Mouse (Mus musculus): ENCODE measurements at regions not wholly inside any gene's neighbourhood (a gene's known extent, or its start where the extent isn't known, plus 50 kb on each side); places are given as distances from the start of the nearest gene placed in this dataset.

DNA sequence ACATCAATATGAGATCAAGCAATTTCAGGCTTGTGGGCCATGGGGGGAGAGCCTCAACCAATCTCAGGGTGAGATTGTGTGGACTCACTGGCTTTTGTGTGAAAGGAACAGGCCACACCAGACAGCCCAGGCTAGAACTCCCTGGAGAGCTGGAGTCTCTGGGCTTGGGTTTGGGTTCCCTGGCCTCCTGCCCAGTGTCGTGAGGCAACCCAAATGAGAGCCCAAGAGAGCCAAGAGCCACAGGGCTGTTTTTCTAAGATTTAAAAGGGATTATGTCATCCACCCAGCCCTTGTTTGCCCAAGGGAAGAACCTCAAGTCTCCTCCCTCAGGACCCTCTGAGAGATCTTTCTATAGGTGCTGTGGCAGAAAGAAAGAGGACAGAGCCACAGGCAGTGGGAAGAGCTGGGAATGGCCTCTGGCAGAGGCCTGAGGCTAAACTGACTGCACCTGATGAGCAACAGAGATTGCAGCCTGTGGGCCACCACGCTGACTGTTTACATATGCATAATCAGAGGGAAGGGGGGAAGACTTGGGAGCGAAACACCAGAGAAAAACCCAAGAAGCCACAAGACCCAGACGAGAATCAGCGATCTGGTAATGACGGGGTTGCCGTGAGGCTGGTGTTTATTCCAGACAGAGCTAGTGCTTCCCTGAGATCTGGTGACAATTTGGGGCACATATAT, 92.1 kb downstream of the Bcl2l11 start:
- Histone ChIP-seq H3K27ac (replicated peaks) (no peak overlapping the region), H3K9ac (replicated peaks) (no peak overlapping the region), H3K9me3 (replicated peaks) (no peaks in the 10 kb centered on the region), H3K36me3 (no peaks in the 10 kb centered on the region), H3K4me3 (replicated peaks) (no peak overlapping the region), H3K4me1 (no peaks in the 10 kb centered on the region), H3K4me2 (no peak overlapping the region), H3K27me3 (replicated peaks) (no peaks in the 10 kb centered on the region)
- WGBS: 74% methylated on average over 7 of the region's 7 CpGs
- no peak for ATAC-seq (ENCODE audit: low FRiP score)

DNA sequence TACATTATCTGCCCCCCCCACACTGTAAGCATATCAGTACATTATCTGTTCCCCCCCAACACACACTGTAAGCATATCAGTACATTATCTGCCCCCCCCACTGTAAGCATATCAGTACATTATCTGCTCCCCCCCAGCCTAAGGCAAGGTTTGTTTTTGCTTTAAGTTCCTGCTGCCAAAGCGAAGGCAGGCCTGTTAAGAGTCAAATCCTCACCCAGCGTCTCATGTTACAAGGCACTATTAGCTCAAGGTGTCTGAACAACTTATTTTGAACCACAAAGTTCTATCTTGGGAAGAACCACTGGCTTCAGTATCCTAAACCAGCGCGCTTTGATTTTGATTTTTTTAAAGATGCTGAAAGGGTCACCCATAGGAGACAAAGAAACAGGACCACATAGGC, 93.1 kb downstream of the Bcl2l11 start:
- no peak for ATAC-seq (ENCODE audit: low FRiP score)
- Histone ChIP-seq H3K27ac (replicated peaks) (no peak overlapping the region), H3K4me3 (replicated peaks) (no peak overlapping the region), H3K4me1 (no peaks in the 10 kb centered on the region), H3K4me2 (no peak overlapping the region), H3K27me3 (replicated peaks) (no peaks in the 10 kb centered on the region), H3K36me3 (no peaks in the 10 kb centered on the region), H3K9me3 (replicated peaks) (no peaks in the 10 kb centered on the region), H3K9ac (replicated peaks) (no peak overlapping the region)
- 85% methylated on average over 4 of the region's 4 CpGs for WGBS

DNA sequence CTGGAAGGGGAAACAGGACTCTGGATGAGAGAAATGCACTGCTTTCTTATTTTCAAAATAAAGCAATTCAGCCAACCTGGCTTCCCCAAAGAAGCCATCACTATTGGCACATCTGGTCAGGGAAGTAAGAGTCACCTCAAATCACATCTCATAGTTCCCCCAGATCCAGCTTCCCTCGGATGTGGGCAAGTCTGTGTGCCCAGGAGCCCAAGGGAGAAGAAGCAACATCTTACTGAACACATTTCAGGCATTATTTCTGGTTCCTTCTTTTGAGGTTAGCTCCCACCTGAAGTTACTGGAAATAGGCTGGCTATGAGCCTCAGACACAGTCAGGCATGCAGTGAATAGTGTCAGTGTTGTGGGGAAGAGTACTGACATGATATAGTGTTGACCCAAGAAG, 95.2 kb downstream of the Bcl2l11 start:
- Histone ChIP-seq H3K9ac (replicated peaks) (no peak overlapping the region), H3K4me2 (no peak overlapping the region), H3K9me3 (replicated peaks) (no peaks in the 10 kb centered on the region), H3K36me3 (no peaks in the 10 kb centered on the region), H3K27me3 (replicated peaks) (no peaks in the 10 kb centered on the region), H3K27ac (replicated peaks) (no peak overlapping the region), H3K4me1 (no peaks in the 10 kb centered on the region), H3K4me3 (replicated peaks) (no peak overlapping the region)
- ATAC-seq (ENCODE audit: low FRiP score): no peak
- 65% methylated on average over 1 of the region's 1 CpGs for WGBS

DNA sequence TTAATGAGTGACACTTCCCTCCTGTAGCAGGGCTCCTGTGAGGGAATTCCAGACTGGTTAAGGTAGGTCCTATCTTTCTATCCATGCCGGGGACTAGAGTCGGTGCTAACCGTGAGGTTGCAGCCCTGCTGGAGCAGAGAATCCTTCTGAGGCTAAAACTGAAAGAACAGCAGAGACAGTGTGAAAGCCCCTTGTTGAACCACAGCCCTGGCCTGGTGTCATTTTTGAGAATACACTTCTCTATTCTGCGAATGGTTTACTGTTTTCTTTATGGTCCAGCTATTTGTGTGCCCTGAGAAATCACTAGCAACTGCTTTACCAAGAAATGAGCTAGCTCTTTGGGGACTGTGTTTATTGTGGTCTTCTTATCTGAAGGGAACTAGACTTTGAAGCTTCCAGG, 95.8 kb downstream of the Bcl2l11 start:
- no peaks in the 10 kb centered on the region for H3K4me1 ChIP-seq
- no peak overlapping the region for H3K4me3 ChIP-seq (replicated peaks)
- no peak for ATAC-seq (ENCODE audit: low FRiP score)
- H3K9ac ChIP-seq (replicated peaks): no peak overlapping the region
- no peaks in the 10 kb centered on the region for H3K36me3 ChIP-seq
- H3K27ac ChIP-seq (replicated peaks): no peak overlapping the region
- H3K4me2 ChIP-seq: no peak overlapping the region
- H3K9me3 ChIP-seq (replicated peaks): no peaks in the 10 kb centered on the region
- 90% methylated on average over 4 of the region's 4 CpGs for WGBS
- no peaks in the 10 kb centered on the region for H3K27me3 ChIP-seq (replicated peaks)

DNA sequence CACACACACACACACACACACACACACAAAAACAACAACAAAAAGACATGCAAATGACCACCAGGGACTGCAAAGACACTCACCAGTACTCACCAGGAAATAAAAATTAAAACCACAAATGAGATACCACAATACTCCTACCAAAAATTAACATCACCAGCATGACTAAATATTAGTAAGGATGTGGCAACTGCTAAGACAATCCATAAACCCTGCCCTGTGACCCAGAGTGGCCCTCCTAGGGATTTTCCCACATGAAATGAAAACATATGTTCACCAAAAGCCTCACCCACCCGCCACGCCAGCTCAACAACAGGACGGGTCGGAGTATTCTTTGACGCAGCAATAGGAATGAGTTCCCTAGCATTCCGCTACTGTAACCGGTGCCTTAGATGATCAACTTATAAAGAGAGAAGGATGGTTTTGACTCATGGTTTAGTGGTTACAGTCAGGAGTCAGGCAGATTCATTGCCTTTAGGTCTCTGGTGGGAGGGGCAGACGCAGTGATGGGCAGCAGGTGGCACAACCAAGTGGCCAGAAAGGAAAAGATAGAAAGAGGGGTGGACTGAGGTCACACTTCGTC, 100.7 kb downstream of the Bcl2l11 start:
- Histone ChIP-seq H3K4me1 (no peaks in the 10 kb centered on the region), H3K9ac (replicated peaks) (no peak overlapping the region), H3K36me3 (no peaks in the 10 kb centered on the region), H3K4me2 (no peak overlapping the region), H3K27ac (replicated peaks) (no peak overlapping the region), H3K4me3 (replicated peaks) (no peak overlapping the region), H3K27me3 (replicated peaks) (no peaks in the 10 kb centered on the region), H3K9me3 (replicated peaks) (no peaks in the 10 kb centered on the region)
- no peak for ATAC-seq (ENCODE audit: low FRiP score)
- 93% methylated on average over 9 of the region's 9 CpGs for WGBS

DNA sequence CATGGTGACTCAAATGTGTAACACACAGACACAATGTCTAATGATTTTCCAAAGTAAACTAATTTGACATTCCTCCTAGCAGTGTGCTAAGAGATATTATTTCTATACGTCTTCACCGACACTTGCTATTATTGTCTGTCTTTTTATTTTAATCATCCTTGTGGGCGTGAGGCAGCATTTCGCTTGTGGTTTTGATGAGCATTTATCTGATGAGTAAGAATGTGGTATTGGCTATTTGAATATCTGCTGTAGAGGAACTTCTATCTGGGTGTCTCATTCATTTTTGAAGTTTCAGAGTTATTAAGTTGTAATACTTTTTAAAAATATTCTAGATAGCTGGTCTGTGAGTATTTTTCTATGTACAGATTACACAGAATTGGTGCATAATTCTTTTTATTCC, 103.9 kb downstream of the Bcl2l11 start:
- H3K4me2 ChIP-seq: no peak overlapping the region
- no peaks in the 10 kb centered on the region for H3K36me3 ChIP-seq
- no peaks in the 10 kb centered on the region for H3K9me3 ChIP-seq (replicated peaks)
- no peak overlapping the region for H3K27ac ChIP-seq (replicated peaks)
- no peaks in the 10 kb centered on the region for H3K27me3 ChIP-seq (replicated peaks)
- ATAC-seq (ENCODE audit: low FRiP score): no peak
- 90% methylated on average over 4 of the region's 4 CpGs for WGBS
- no peaks in the 10 kb centered on the region for H3K4me1 ChIP-seq
- H3K9ac ChIP-seq (replicated peaks): no peak overlapping the region
- no peak overlapping the region for H3K4me3 ChIP-seq (replicated peaks)

GRCm38 (mm10) chr2:128230921-128231320, 105.1 kb downstream of the Bcl2l11 start:
- no peaks in the 10 kb centered on the region for H3K9me3 ChIP-seq (replicated peaks)
- ATAC-seq (ENCODE audit: low FRiP score): no peak
- no peaks in the 10 kb centered on the region for H3K4me1 ChIP-seq
- no peaks in the 10 kb centered on the region for H3K36me3 ChIP-seq
- H3K4me3 ChIP-seq (replicated peaks): no peak overlapping the region
- H3K4me2 ChIP-seq: no peak overlapping the region
- no peaks in the 10 kb centered on the region for H3K27me3 ChIP-seq (replicated peaks)
- no peak overlapping the region for H3K9ac ChIP-seq (replicated peaks)
- 91% methylated on average over 4 of the region's 4 CpGs for WGBS
- no peak overlapping the region for H3K27ac ChIP-seq (replicated peaks)

GRCm38 (mm10) chr2:128231338-128231737, 105.5 kb downstream of the Bcl2l11 start:
- no peak overlapping the region for H3K4me3 ChIP-seq (replicated peaks)
- no peaks in the 10 kb centered on the region for H3K36me3 ChIP-seq
- no peaks in the 10 kb centered on the region for H3K27me3 ChIP-seq (replicated peaks)
- no peaks in the 10 kb centered on the region for H3K4me1 ChIP-seq
- WGBS: 79% methylated on average over 3 of the region's 3 CpGs
- no peak for ATAC-seq (ENCODE audit: low FRiP score)
- H3K27ac ChIP-seq (replicated peaks): no peak overlapping the region
- H3K9me3 ChIP-seq (replicated peaks): no peaks in the 10 kb centered on the region
- no peak overlapping the region for H3K9ac ChIP-seq (replicated peaks)
- H3K4me2 ChIP-seq: no peak overlapping the region

DNA sequence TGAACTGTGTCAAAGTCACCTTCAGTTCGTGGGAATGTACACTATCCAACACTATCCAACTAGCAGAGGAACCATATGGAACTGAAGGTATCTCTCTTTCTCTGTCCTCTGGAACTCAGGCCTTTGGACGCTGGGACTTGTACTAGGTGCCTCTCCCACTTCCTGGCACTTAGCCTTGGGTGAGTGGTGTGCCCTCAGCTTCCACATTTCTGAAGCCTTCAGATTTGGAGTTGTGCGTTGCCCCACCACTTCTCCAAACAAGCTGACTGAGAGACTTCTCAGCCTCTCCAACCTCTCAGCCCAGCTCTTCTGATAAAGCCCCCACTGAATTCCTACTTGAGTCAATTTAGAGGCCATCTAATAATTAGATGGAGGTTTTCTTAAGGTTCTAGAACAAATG, 106.2 kb downstream of the Bcl2l11 start:
- Histone ChIP-seq H3K27me3 (replicated peaks) (no peaks in the 10 kb centered on the region), H3K36me3 (no peaks in the 10 kb centered on the region), H3K4me3 (replicated peaks) (no peak overlapping the region), H3K9me3 (replicated peaks) (no peaks in the 10 kb centered on the region), H3K4me1 (no peaks in the 10 kb centered on the region), H3K27ac (replicated peaks) (no peak overlapping the region), H3K4me2 (no peak overlapping the region), H3K9ac (replicated peaks) (no peak overlapping the region)
- ATAC-seq (ENCODE audit: low FRiP score): no peak
- 89% methylated on average over 3 of the region's 3 CpGs for WGBS

GRCm38 (mm10) chr2:128235127-128235526, 109.3 kb downstream of the Bcl2l11 start:
- Histone ChIP-seq H3K27me3 (replicated peaks) (no peaks in the 10 kb centered on the region), H3K36me3 (no peaks in the 10 kb centered on the region), H3K4me3 (replicated peaks) (no peak overlapping the region), H3K4me1 (no peaks in the 10 kb centered on the region), H3K4me2 (no peak overlapping the region), H3K27ac (replicated peaks) (no peak overlapping the region), H3K9me3 (replicated peaks) (no peaks in the 10 kb centered on the region), H3K9ac (replicated peaks) (no peak overlapping the region)
- no peak for ATAC-seq (ENCODE audit: low FRiP score)
- WGBS: 62% methylated on average over 8 of the region's 8 CpGs

GRCm38 (mm10) chr2:128239451-128239850, 113.6 kb downstream of the Bcl2l11 start:
- 97% methylated on average over 4 of the region's 4 CpGs for WGBS
- Histone ChIP-seq H3K27ac (replicated peaks) (no peak overlapping the region), H3K4me3 (replicated peaks) (no peak overlapping the region), H3K4me1 (no peaks in the 10 kb centered on the region), H3K27me3 (replicated peaks) (no peaks in the 10 kb centered on the region), H3K9me3 (replicated peaks) (no peaks in the 10 kb centered on the region), H3K9ac (replicated peaks) (no peak overlapping the region), H3K36me3 (no peaks in the 10 kb centered on the region), H3K4me2 (no peak overlapping the region)
- no peak for ATAC-seq (ENCODE audit: low FRiP score)

DNA sequence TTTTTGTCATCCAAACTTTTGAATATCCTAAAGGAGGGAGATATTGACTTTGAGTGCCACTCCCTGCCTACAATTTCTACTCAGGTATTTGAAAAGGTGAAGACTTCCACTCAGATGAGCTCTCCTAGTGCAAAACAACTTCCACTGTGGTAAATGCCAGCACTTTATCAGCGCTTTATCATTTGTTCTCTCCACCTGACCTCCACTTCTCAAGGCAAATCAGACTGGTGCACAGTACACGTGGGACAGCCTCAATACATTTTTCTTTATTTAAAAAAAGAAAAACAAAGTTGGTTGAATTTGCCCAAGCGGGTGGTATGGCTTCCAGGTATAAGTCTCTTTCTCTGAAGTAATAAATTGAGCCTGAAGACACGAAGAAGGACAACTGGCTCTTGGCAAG, 114.2 kb downstream of the Bcl2l11 start:
- Histone ChIP-seq H3K27ac (replicated peaks) (no peak overlapping the region), H3K9me3 (replicated peaks) (no peaks in the 10 kb centered on the region), H3K4me2 (no peak overlapping the region), H3K9ac (replicated peaks) (no peak overlapping the region), H3K4me1 (no peaks in the 10 kb centered on the region), H3K4me3 (replicated peaks) (no peak overlapping the region), H3K27me3 (replicated peaks) (no peaks in the 10 kb centered on the region), H3K36me3 (no peaks in the 10 kb centered on the region)
- WGBS: 72% methylated on average over 4 of the region's 4 CpGs
- no peak for ATAC-seq (ENCODE audit: low FRiP score)

Data from neural tube, embryonic 15.5 days (tissue).